Mouse (Mus musculus) lung, postnatal 4 days (tissue): ENCODE results near the gene Cfap97d1.

Experiments used
- DNase-seq, 2 experiments: peaks; one replicate each; pipeline ENCODE4 v3.0.0; 2021

Gene Cfap97d1

DNA sequence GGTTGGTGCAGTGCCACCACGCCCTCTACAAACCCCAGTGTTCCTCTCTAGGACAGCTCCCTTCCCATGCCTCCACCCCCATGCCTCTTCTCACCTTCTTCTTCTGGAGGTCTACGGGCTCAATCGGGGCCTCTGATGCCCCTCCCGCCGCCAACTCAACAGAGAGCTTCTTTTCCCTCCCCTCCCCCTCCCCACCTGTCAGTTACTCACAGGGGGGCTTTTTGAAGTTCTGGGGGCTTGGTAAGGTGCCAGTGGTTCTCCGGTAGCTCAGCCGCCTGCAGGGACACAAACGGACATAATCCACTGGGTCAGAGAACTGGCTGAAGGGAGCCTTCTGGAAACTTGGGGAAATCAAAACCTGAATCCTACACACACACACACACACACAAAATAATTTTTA is 27.4 kb downstream of the Cfap97d1 start:
- no peak for DNase-seq

DNA sequence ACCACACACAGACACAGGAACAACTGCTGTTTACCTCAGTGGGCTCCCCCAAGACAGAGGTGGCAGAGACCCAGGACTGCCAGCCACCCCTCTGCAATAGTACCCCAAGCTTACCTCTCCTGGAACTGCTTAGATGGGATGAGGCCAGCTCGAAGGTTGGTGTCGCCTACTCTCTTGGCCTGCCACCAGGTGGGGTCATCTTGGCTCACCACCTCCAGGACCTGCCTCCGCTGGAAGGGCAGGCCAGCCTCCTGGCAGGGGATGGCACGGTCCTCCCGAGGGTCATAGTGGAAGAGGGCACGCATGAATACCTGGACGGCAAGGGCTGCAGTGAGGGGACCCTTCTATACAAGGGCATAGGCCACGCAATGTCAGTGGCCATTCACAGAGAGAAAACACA is 29.1 kb downstream of the Cfap97d1 start:
- DNase-seq: no peak

DNA sequence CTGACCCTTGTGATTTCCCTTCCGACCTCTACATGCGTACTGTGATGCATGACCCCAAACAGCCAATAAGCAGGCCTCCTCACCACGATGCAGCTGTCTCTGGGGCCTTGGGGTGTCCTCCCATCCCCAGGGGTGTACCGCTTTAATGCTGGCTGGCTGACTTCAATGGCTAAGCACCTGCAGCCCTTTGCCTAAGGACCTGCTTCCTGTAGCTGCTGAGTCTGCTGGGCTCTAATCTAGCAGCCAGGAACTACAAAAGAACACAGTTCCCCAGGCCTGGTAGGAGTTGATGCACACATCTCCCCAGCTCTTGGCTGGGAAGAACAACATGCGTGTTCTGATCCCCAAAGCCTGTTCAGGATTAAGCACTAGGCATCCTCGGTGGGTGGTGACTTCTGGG is 31.4 kb downstream of the Cfap97d1 start:
- no peak for DNase-seq

DNA sequence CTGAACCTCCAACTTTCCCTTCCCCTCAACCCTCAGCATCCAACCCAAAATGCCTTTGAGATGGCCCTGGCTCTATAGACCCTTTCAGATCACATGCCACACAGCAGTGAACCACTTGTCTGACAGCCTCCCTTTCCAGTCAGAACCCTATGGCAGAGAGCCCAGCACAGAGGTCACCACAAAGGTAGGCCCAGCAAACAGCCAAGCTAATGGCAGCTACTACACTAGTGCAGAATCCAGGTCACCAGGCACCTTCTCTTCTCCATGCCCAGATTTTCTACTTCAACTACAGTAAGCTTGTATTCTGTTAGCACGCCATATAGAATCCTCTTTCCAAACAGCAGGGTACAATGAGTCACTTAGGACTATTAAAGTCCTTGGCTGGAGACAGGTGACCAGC is 32.1 kb downstream of the Cfap97d1 start:
- no peak for DNase-seq

DNA sequence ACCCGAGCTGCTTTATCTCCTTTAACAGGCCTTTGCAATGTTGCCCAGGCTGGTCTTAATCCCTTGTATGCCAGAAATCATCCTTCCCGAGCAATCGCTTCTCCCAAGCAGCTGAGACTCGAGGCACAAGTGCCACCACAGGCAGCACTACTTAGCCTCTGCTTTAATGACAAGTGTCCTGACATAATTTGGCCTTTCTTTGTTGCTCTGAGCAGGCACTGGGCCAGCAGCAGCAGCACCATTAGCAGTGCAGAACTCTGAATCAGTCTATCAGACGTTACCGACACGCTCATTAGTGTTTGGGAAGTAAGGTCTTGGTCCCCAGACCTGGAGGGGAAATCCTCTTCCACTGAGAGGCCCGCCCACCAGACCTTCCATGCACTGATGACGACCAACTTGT is 35.7 kb downstream of the Cfap97d1 start:
- DNase-seq: no peak

DNA sequence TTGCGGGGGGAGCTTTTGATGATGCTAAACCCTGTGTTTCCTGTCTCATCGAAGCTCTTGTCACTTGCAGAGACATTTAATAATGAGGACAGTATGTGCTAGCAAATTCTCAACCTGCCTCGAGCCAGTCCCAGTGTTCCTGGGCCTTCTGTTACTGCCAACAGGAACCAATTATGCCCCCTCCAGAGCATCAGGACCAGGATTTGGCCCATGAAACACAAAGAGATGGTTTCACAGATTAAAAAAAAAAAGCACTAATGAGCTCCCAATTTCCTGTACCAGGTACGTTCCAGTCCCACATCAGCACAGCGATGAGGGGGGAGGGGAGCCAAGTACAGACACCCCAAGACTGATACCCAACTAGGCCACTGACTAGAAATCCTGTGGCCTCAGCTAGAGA is 37.1 kb downstream of the Cfap97d1 start:
- DNase-seq: no peak

DNA sequence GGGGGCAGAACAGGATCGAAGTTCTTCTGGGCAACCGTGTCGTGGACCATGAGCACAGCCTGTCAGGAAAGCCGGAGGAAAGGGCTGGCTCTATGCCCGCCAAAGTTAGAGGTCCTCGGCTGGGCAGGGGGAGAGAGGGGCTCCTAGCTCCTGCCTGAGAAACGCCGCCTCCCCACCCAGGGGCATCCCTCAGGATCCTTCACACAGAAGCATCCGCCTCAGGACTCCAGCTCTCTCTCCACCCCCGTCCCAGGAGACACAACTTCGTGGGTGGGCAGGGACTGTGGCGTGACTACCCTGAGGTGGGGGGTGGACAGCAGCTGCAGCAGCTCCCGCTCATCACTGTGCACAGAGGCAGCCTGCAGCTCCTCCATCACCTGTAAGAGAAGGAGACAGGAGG is 39.3 kb downstream of the Cfap97d1 start:
- DNase-seq: no peak

DNA sequence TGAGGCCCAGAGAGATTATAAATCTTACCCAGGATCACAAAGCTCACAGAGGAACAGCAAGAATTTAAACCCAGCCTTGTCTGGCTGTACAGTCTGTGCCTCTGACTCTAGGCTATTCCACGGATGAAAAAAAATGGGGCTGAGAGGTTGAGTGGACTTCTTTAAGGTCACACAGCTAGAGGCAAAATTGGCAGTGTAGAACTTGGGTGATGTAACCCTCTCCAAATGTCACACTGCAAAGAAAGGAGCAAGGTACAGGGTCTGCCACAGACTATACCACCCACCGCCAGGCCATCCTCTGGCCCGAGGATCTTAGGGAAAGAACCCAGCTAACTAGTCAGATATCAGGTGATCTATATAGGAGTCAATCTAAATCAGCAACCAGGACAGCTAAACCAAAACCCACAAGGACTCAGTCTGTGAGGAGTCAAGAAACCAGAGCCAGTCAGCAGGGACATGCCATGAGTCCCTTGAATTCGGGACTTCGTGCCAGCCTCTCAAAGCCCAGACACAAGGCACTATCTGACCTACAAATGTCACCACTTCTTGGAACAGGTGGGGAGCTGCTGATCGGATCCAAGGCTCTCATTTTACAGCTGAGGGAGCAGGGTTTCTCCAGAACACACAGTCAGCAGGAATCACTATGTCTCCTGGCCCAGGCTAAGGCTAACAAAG is 40.1 kb downstream of the Cfap97d1 start:
- DNase-seq: no peak

DNA sequence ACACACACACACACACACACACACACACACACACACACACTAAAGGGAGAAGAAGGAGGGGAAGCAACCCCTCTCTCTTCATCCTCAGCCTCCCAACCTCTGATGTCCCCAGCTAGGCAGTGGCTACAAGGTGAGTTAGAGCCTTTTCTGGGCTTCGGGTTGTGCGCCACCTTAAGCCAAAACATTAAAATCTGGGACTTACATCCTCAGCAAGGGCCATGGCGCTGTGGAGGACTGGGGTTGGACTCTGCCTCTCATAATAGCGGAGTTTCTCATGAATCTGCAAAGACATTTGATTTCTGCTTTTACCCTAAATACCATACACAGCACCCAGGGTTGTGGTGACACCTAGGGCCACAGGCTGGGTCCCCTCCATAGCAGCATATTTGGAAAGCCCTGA is 40.8 kb downstream of the Cfap97d1 start:
- no peak for DNase-seq

DNA sequence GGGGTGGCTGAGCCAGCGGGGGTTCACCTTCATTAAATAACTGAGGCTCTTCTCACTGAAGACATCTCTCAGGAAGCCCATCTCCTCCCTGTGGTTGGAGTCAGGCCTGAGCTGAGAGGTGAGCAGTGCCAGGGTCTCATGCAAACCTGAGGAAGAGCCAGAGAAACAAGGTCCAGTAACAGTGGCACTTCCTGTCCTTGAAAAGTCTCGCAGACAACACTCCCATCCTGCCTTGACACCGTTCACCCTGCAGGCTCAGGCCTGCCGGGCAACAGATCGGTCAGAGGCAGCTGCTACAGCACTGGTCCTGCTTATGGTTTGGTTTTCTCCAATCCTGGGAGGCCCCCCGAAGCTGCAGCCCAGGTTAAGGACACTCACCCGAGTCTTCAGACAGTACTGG is 41.3 kb downstream of the Cfap97d1 start:
- DNase-seq: no peak

DNA sequence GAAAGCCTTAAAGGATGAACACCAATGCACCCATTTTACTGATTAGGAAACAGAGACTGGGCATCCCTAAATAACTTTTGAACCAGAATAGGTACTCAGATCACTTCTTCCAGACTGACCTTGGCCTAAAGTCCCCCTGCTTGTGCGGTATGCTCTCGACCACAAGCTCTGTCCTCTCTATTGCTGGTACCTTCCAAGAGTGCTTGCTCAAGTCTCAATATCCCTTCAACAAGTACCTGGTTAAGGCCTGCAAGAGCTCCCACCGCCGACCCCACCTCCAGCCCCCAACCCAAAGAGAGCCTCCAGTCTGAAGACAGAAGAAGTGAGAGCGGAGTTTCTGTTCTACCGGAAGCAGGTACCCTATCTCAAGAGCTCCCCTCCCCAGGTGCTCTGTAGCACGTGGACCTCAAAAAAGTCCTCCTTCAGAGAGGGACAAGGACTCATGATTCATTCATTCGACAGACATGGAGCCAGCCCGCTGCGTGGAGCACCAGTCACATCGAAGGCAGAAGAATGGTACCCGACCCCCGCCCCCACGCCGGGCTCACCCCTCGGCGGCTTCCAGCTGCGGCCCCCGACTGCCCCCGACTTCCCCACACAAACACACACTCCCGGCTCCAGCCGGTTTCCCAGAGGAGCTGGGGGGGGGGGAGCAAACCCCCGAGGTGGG is 42.0 kb downstream of the Cfap97d1 start:
- DNase-seq: no peak

DNA sequence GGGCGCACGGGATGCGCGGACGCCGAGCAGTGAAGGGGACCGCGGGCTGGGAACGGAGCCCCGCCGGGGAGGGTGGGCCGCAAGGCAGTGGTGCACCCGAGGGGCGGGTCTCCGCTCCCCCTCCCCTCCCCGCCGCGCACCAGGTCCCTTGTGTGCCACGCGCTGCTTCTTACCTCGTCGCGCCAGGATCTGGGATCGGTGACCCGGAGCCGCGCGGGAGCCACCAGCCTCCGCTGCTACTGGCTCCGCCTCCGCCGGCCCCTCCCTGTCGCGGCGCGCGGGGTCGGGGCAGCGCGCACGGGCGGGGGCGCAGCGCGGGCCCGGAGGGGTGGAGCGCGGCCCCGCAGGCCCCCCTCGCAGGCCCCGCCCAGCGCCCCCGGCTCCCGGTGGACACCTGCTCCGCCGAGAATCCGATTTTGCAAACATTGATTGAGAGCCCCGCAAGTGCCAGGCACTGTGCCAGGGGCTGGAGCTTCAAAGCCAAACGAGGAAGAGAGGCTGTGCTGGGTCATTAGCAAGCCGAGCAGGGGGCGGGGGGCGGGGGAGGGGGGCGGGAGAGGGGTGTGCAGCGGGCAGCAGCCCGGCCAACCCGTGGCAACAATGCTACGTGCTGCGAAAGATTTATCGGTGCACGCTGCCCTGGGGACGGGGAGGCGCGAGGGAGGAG is 42.7 kb downstream of the Cfap97d1 start:
- peak; percentile 76 to 87 for DNase-seq

DNA sequence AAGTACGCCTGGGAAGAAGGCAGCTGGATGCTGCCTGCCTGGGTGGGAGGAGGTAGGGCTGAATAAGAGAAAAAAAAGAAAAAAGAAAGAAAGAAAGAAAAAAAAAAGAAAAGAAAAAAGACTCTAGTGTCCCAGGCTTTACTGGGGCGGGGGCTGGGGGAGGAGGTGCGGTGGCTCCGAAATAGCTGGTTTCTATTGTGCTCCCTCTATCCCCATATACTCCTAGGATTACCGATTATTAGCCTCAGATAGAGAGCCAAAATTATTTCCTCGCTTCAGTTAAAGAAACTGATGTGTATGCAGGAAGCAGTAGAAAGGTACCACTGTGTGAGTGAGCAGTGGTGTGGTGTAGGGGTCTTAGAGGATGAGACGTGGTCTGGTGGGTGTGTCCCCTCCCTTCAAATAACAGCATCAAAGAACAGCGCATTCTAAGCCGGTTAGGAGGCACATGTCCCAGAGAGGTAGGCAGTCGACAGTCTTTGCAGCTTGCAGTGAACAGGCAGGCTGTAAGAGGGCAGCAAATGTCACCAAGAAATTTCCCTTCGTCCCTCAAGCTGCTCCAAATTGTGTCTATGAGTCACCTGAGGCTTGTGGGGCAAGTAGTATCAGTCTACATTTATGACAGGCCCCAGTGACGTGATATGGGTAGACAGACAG is 43.4 kb downstream of the Cfap97d1 start:
- DNase-seq: no peak

DNA sequence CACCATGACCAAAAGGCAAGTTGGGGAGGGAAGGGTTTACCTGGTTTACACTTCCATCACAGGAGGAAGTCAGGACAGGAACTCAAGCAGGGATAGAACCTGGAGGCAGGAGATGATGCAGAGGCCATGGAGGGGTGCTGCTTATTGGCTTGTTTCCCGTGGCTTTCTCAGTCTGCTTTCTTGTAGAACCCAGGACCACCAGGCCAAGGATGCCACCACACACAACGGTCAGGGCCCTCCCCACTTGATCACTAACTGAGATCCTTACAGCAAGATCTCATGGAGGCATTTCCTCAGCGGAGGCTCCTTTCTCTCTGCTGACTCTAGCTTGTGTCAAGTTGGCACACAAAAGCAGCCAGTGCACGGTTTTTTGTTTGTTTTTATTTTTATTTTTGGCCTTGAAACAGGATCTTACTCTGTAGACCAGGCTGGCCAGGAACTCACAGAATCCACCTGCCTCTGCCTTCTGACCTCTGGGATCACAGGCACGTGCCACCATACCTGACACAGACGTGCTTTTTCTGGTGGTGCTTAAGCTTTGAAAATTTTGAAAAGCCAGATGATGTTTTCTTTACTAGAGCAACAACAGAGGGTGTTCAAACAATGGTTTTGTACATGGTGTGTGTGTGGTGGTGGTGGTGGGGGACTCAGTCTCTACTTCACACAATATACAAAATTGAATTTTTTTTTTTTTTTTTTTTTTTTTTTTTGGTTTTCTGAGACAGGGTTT is 44.2 kb downstream of the Cfap97d1 start, which contains the start of gene Mpp3:
Gene Mpp3, minus strand, starts transcription at position 375 of the 730 bp plus-strand sequence.
- DNase-seq: no peak

DNA sequence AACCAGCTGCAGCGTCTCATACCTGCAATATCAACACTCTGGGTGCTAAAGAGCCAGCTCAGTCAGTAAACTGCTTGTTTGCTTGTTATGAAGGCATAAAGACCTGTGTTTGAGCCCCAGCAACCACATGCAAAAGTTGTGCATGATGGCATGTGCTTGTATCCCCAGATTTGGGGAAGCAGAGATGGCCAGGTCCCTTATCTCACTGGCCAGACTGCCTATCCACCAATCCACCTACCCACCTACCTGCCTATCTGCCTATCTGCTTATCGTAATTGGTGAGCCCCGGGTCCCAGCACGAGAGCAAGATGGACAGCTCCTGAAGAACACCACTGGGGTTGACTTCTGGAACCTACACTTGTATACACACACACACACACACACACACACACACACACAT is 45.2 kb downstream of the Cfap97d1 start:
- DNase-seq: no peak

DNA sequence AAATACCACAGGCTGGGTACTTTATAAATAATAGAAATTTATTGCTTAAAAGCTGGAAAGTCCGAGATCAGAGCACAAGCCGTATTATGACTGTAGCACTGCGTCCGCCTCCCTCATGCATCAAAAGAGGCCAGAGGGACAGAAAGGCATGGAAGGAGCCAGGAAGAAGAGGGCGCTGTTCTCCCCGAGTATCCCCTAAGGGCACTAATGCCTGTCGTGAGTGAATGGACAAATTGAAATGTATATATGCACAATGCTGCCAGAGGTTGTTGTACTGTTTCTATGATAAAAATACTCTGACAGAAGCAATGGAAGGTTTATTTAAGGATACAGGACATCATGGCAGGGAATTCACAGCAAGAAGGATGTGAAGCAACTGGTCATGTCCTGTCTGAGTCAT is 45.9 kb downstream of the Cfap97d1 start:
- no peak for DNase-seq

DNA sequence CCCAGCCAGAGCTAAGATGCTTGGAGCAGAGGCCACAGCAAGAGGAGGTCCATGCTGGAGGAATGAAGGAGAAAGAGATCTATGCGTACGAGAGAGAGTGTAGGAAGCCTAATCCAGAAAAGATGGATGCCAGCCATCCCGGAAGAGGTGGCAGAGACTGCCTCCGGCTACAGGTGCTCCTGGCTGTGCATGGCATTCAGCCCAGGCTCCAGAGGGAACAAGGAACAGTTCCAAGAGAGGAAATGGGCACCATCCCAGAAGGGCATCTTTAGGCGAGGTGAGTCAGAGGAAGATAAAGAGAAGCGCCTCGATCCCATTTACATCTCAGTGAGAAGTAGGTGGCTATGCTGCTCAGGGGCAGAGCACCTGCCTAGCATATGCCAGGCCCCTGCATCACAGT is 47.1 kb downstream of the Cfap97d1 start:
- no peak for DNase-seq

DNA sequence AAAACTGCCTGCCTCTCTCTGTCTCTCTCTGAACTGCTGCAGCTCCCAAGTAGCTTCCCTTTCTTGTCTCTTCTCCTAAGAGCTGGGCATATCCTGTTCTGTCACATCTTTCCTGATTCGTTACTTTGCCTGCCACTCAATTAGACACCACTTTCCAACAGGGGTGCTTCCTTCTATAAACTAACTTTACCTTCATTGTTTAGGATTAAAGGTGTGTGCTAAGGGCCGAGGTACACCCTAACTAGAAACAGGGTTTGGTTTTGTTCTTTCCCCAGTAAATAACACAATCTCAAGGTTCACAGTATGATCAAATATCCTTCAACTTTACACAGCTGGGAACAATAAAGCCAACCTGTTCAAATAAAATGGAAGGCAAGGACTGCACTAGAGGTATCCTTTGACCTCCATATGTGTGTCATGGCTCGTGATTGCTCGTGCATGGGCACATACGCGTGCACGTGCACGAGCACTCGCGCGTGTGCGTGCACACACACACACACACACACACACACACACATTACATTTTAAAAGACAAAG is 49.0 kb downstream of the Cfap97d1 start:
- no peak for DNase-seq

DNA sequence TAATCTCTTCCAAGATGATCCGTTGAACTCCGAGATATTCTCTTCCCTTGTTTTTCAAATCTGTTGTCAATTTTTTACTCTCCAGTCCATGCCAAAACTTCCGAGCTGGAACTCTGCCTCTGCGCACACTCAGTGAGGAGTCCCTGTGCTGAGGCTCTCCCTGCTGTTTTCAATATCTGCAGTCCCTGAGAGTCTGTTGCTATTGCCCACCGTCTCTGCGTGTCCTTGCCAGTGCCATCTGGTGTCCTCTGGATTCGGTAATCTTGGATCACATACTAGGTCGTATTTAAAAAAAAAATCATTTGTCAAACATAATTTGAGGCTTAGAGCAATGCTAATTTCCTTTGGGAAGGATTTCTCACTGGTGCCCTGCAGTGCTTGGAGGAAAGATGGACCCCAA is 50.8 kb downstream of the Cfap97d1 start:
- DNase-seq: no peak

DNA sequence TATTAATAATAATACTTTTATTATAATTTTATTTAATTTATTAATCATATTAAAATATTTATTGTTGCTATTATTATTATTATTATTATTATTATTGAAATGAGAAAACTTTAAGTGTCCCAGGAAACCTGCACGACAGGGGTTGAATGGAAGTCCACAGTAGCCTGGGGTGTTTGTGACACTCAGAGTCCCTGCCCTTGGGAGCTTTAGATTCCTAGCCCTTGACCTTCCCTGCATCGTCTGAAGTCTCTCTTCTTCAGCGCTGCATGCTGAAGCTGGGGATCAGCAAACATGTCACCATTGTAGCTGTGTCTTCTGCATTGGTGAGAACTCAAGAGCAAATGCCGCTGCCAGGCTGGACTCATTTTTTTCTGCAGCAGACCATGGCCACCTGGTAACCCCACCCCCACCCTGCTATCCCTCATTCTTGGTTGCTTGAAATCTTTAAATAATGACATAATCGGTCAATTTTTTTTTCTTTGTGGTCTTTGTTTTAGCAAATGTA is 51.4 kb downstream of the Cfap97d1 start:
- no peak for DNase-seq

DNA sequence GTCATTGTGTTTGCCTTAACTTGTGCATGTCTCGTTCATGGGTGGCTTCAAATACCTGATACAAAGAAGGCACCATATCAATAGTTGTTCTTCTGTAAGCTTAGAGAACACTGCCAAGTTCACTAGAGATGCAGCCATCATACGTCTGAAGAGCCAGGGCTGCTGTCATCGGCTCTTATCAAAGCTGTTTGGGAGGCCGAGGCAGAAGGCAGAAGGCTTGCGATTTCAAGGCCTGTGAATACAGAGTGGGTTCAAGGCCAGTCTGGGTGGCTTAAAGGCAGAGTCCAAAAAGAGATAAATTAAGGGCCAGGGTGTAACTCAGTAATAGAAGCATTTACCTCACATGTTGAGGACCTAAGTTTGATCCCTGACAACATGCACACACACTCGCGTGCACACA is 52.3 kb downstream of the Cfap97d1 start:
- no peak for DNase-seq

DNA sequence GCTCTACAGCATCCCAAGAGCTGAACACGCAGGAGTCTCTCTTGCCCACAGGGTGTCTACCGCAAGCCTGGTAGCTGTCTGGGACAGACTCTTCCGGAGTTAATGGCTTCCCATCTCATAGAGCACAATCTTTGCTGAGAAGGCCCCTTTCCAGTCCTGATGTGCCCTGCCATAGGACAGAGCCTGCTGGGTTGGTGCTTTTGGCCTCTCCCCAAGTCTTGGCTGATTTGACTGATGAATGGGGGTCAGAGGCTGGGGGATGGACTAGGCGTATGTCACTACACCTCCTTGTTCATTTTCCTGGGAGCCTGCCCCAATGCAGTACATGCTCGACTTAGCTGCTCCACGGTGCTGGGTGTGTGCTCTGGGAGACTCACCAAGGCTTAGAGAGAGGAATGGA is 53.7 kb downstream of the Cfap97d1 start:
- no peak for DNase-seq
